Mouse (Mus musculus): ENCODE measurements around the gene Wnt1.

The Wnt1 gene

GRCm38 (mm10) chr15:98777762-98778161 lies 11.9 kb upstream of the Wnt1 start, which contains the start of gene Wnt10b:
Gene Wnt10b, minus strand, starts transcription at chr15:98778150.
- DNase-seq (ENCODE audit: extremely low spot score), result no peak

- no peak for DNase-seq (ENCODE audit: extremely low spot score)
Measured at GRCm38 (mm10) chr15:98778191-98778770, 11.4 kb upstream of the Wnt1 start.

- no peak for DNase-seq (ENCODE audit: extremely low spot score)
Measured at GRCm38 (mm10) chr15:98778806-98779205, 10.9 kb upstream of the Wnt1 start.

- no peak for DNase-seq (ENCODE audit: extremely low spot score)
Measured at GRCm38 (mm10) chr15:98780075-98780474, 9.6 kb upstream of the Wnt1 start.

- DNase-seq (ENCODE audit: extremely low spot score), result no peak
Measured at GRCm38 (mm10) chr15:98780573-98780972, 9.1 kb upstream of the Wnt1 start.

- no peak for DNase-seq (ENCODE audit: extremely low spot score)
Measured at GRCm38 (mm10) chr15:98781166-98781565, 8.5 kb upstream of the Wnt1 start.

GRCm38 (mm10) chr15:98785744-98786143 lies 3.9 kb upstream of the Wnt1 start:
- no peak for DNase-seq (ENCODE audit: extremely low spot score)

- DNase-seq (ENCODE audit: extremely low spot score), result no peak
Measured at GRCm38 (mm10) chr15:98787930-98788329, 1.7 kb upstream of the Wnt1 start.

GRCm38 (mm10) chr15:98788972-98789660 lies 541 bp upstream of the Wnt1 start:
- DNase-seq (ENCODE audit: extremely low spot score), result no peak

GRCm38 (mm10) chr15:98790761-98791160 lies 1.1 kb downstream of the Wnt1 start:
- no peak for DNase-seq (ENCODE audit: extremely low spot score)

GRCm38 (mm10) chr15:98791221-98791620 lies 1.6 kb downstream of the Wnt1 start:
- DNase-seq (ENCODE audit: extremely low spot score), result no peak

GRCm38 (mm10) chr15:98791771-98792170 lies 2.1 kb downstream of the Wnt1 start:
- DNase-seq (ENCODE audit: extremely low spot score), result no peak

GRCm38 (mm10) chr15:98792233-98793020 lies 2.8 kb downstream of the Wnt1 start:
- no peak for DNase-seq (ENCODE audit: extremely low spot score)

- no peak for DNase-seq (ENCODE audit: extremely low spot score)
Measured at GRCm38 (mm10) chr15:98793141-98793698, 3.6 kb downstream of the Wnt1 start.

- no peak for DNase-seq (ENCODE audit: extremely low spot score)
Measured at GRCm38 (mm10) chr15:98796803-98797595, 7.3 kb downstream of the Wnt1 start.

GRCm38 (mm10) chr15:98797835-98798492 lies 8.3 kb downstream of the Wnt1 start:
- DNase-seq (ENCODE audit: extremely low spot score), result peak; percentile 88

GRCm38 (mm10) chr15:98798903-98799302 lies 9.2 kb downstream of the Wnt1 start:
- no peak for DNase-seq (ENCODE audit: extremely low spot score)

- DNase-seq (ENCODE audit: extremely low spot score), result peak; percentile 90
Measured at GRCm38 (mm10) chr15:98799396-98799795, 9.7 kb downstream of the Wnt1 start.

GRCm38 (mm10) chr15:98802926-98803325 lies 13.3 kb downstream of the Wnt1 start:
- no peak for DNase-seq (ENCODE audit: extremely low spot score)

- peak; percentile 90 for DNase-seq (ENCODE audit: extremely low spot score)
Measured at GRCm38 (mm10) chr15:98804054-98804453, 14.4 kb downstream of the Wnt1 start.
